Mouse (Mus musculus): ENCODE results near the gene Ubtd2. TPM values are rescaled to one million over a fixed set of nuclear protein-coding genes. Genes with fewer than 3 reads are reported as not detected.

Gene Ubtd2
- not detected in 2 replicates for polyA plus RNA-seq (2012; ENCODE audit: insufficient read depth, insufficient read length, low replicate concordance, missing spikeins)

DNA sequence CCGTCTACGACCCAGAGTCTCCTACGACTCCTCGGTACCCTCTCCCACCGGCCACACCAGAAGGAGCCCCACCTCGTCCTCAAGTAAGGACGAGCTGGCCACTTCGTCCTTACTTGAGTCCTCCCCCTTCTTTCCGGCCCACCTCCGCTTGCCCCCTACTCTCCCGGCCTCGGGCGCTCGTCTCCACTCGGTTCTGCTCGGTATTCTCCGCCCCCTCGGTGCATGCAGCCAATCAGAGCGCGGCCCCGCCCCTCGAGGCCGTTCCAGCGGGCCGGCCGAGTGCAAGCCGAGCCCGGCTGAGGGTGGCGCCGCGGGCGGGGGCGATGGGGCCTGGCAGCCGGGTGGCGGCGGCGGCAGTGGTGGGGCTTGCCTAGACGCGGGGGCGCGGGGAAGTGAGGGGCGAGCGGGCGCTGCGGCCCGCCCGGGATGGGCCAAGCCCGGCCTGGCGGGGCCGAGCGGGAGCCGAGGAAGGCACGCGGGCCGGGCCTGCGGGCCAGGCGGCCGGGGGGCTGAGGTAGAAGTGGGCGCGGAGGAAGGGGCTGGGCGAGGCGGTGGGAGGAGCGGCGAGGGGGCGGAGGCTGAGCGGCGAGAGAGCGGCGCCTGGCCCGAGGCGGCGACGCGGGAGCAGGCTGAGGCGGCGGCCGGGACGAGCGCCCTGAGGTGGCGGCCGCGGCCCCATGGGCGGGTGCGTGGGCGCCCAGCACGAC, at the start of gene Ubtd2:
Gene Ubtd2, plus strand, starts transcription at position 571 of the 707 bp plus-strand sequence.
- Histone ChIP-seq H3K27ac (ENCODE audit: insufficient read depth, low read depth, low read length) (no peak within 1 kb of the TSS), H3K4me1 (ENCODE audit: control insufficient read depth, insufficient read depth, low read length) (0 out of 2 replicates have a peak, but pooled peaks cover 3% of the 10 kb centered on the region), H3K4me3 (ENCODE audit: insufficient read depth, low read depth, low read length) (peak within 1 kb of the TSS; percentile 91)
- WGBS: under 1% methylated on average over 84 of the region's 86 CpGs
- TF ChIP-seq POLR2A (IDR thresholded peaks at IDR 0.05; ENCODE audit: insufficient read depth, low read depth, low read length) (peak; percentile 29; the same call in 1 of the 2 replicates), CTCF (IDR thresholded peaks at IDR 0.05; ENCODE audit: insufficient read depth, low read depth, low read length) (no peak)

DNA sequence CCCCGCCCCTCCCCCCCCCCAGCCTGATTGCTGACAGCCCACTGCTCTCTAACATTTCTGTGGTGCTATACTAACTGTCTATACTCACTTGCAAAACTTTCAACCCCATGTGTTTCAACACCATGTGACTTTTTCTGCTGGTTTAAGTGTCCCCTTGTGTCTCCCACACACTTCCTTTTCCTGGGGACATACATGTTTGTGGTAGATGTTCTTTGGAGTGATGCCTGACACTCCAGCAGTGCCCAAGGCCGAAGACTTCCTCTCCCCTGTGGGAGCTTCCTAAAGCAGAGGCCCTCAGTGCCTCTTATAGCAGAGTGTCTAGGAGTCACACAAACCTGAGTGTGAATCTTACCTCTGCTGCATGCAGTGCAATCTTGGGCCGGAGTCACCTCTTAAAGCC, 47.3 kb upstream of the Ubtd2 start:
- Histone ChIP-seq H3K4me1 (ENCODE audit: control insufficient read depth, insufficient read depth, low read length) (peaks cover 3% of the 10 kb centered on the region; the same call in 1 of the 2 replicates), H3K4me3 (ENCODE audit: insufficient read depth, low read depth, low read length) (no peak overlapping the region), H3K27ac (ENCODE audit: insufficient read depth, low read depth, low read length) (no peak overlapping the region)
- 80% methylated on average over 3 of the region's 3 CpGs for WGBS
- TF ChIP-seq CTCF (IDR thresholded peaks at IDR 0.05; ENCODE audit: insufficient read depth, low read depth, low read length): no peak
- TF ChIP-seq POLR2A (IDR thresholded peaks at IDR 0.05; ENCODE audit: insufficient read depth, low read depth, low read length): no peak

DNA sequence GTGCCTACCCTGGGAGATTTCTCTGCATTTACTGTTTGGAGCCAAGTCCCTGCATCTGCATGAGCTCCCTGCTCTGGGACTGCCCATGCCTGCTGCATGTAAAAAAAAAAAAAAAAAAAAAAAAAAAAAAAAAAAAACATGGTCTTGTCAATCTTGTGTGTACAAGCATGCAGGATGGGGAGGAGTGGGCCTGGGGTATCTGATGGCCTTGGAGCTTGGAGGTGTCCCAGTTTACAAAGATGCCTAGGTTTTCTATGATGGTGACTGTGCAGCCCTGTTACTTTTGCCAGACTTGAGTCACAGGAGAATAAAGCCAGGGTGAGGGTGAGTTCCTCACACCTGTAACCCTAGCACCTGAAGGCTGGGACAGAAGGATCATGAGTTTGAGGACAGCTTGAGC, 46.1 kb upstream of the Ubtd2 start:
- no peak overlapping the region for H3K27ac ChIP-seq (ENCODE audit: insufficient read depth, low read depth, low read length)
- H3K4me1 ChIP-seq (ENCODE audit: control insufficient read depth, insufficient read depth, low read length): peaks cover 3% of the 10 kb centered on the region; the same call in 1 of the 2 replicates
- no peak overlapping the region for H3K4me3 ChIP-seq (ENCODE audit: insufficient read depth, low read depth, low read length)
- TF ChIP-seq CTCF (IDR thresholded peaks at IDR 0.05; ENCODE audit: insufficient read depth, low read depth, low read length) (no peak), POLR2A (IDR thresholded peaks at IDR 0.05; ENCODE audit: insufficient read depth, low read depth, low read length) (no peak)

DNA sequence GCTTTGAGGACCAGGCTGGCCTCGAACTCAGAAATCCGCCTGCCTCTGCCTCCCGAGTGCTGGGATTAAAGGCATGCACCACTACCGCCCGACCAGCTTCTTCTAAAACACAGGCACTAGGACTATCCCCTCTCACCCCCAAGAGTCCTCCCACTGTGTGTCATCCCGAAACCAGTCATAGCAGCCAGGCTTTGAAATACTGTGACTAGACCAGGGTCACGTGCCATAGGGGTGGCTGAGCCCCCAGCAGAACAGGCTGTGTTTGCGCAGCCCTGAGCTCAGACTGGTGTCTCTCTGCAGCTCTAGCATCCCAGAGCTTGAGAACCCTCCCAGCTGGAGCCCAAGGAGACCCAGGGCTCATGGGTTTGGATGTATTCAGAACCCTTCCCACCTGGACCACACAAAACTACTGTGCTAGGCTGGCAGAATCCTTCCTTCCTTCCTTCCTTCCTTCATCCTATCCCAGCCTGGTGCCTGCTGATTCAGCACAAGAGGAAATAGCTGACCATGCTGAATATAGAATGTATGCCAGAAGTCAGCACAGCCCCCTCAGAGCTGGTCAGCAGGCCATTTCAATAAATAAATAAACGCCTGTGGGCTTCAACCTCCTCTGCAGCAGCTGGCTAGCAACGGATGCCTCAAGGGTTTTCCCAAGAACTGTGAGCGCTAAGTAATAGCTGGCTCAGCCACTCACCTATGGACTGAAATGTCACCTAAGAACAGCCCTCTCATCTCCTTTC, 45.2 kb upstream of the Ubtd2 start:
- Histone ChIP-seq H3K4me1 (ENCODE audit: control insufficient read depth, insufficient read depth, low read length) (peaks cover 3% of the 10 kb centered on the region; the same call in 1 of the 2 replicates), H3K4me3 (ENCODE audit: insufficient read depth, low read depth, low read length) (no peak overlapping the region), H3K27ac (ENCODE audit: insufficient read depth, low read depth, low read length) (no peak overlapping the region)
- TF ChIP-seq CTCF (IDR thresholded peaks at IDR 0.05; ENCODE audit: insufficient read depth, low read depth, low read length) (no peak), POLR2A (IDR thresholded peaks at IDR 0.05; ENCODE audit: insufficient read depth, low read depth, low read length) (no peak)
- 92% methylated on average over 11 of the region's 11 CpGs for WGBS

DNA sequence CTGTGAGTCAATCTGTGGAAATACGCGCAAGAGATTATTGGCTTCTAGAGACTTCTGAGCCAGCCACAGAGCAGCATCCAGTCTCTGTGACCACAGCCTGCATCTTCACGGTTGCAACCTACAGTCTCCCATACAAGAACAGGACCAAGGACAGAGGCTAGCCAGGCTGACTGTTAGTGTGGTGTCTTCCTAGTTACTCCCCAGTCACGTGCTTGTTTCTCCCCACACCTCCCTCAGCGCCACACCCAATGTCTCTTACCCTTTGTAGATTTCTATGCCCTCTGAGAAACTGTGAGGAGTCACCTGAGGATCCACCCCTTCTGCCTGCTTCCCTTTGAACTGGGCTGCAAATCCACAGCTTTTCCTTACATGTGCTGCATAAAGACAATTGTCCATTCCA, 35.2 kb upstream of the Ubtd2 start:
- TF ChIP-seq POLR2A (IDR thresholded peaks at IDR 0.05; ENCODE audit: insufficient read depth, low read depth, low read length) (no peak), CTCF (IDR thresholded peaks at IDR 0.05; ENCODE audit: insufficient read depth, low read depth, low read length) (no peak)
- WGBS: 90% methylated on average over 5 of the region's 5 CpGs
- Histone ChIP-seq H3K27ac (ENCODE audit: insufficient read depth, low read depth, low read length) (no peak overlapping the region), H3K4me1 (ENCODE audit: control insufficient read depth, insufficient read depth, low read length) (peaks cover 3% of the 10 kb centered on the region; the same call in 1 of the 2 replicates), H3K4me3 (ENCODE audit: insufficient read depth, low read depth, low read length) (no peak overlapping the region)

DNA sequence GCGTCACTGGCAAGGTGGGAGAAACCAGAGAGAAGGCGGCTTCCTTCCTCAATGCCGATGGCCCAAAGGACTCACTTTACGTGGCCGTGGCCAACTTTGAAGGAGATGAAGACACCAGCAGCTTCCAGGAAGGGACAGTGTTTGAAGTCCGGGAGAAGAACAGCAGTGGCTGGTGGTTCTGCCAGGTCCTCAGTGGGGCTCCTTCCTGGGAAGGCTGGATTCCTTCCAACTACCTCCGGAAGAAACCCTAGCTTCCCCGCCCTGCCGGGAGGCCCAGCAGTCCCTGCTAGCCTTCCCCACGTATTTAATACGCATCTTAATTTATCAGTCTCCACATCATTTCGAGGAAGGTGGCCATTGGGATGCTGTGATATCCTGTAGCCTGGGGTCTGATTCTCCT, 31.9 kb upstream of the Ubtd2 start:
- no peak overlapping the region for H3K4me3 ChIP-seq (ENCODE audit: insufficient read depth, low read depth, low read length)
- 64% methylated on average over 12 of the region's 12 CpGs for WGBS
- H3K27ac ChIP-seq (ENCODE audit: insufficient read depth, low read depth, low read length): no peak overlapping the region
- peaks cover 3% of the 10 kb centered on the region; the same call in 1 of the 2 replicates for H3K4me1 ChIP-seq (ENCODE audit: control insufficient read depth, insufficient read depth, low read length)
- TF ChIP-seq POLR2A (IDR thresholded peaks at IDR 0.05; ENCODE audit: insufficient read depth, low read depth, low read length) (no peak), CTCF (IDR thresholded peaks at IDR 0.05; ENCODE audit: insufficient read depth, low read depth, low read length) (no peak)

DNA sequence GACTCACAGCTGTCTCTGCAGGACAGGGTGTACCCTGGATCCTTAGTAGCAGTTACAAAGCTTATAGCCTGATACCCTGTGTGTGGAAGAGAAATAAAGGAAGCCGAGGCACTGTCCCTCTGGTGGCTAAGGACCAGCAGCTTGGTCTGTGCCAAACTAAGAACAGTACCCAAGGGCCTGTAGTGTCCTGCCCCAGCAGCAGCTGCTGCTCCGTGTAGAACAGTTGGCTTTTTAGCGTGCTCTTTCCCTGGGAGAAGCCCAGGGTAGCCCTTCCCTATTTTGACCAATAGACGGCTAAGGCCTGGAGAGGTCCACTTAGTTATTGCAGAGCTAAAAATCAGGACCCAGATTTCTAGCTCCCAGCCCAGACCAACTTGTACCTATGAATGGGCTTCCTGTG, 30.6 kb upstream of the Ubtd2 start:
- 84% methylated on average over 4 of the region's 4 CpGs for WGBS
- no peak overlapping the region for H3K4me3 ChIP-seq (ENCODE audit: insufficient read depth, low read depth, low read length)
- no peak overlapping the region for H3K27ac ChIP-seq (ENCODE audit: insufficient read depth, low read depth, low read length)
- TF ChIP-seq CTCF (IDR thresholded peaks at IDR 0.05; ENCODE audit: insufficient read depth, low read depth, low read length) (no peak), POLR2A (IDR thresholded peaks at IDR 0.05; ENCODE audit: insufficient read depth, low read depth, low read length) (no peak)
- peaks cover 3% of the 10 kb centered on the region; the same call in 1 of the 2 replicates for H3K4me1 ChIP-seq (ENCODE audit: control insufficient read depth, insufficient read depth, low read length)

DNA sequence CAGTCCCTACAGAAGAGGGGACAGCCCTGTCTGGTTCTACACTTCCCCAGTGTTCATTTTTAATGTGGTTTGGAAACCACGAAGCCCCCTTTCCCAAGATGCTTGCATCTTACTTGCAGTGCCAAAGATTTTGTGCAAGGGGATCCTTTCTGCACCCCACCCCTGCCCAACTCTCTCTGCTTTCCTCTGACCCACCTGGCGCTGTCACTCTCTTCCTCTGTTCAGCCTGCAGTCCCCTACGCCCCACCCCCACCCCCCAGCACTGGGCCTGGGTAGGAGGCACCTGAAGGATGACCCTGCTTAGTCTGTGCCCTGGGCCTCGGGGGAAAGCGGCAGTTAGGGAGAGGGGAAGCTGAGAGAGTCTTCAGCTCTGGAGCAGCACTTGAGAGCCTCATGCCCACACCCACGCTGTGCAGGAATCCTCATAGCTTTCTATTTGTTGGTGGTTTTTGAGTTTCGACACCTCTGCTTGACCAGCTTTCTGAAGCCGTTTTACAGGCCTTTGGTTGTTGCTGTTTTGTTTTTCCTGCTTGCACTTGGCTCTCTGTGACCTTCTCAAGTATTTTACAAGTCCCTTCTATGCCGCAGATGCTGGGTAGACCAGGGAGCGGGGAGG, 30.0 kb upstream of the Ubtd2 start:
- TF ChIP-seq POLR2A (IDR thresholded peaks at IDR 0.05; ENCODE audit: insufficient read depth, low read depth, low read length) (no peak), CTCF (IDR thresholded peaks at IDR 0.05; ENCODE audit: insufficient read depth, low read depth, low read length) (no peak)
- Histone ChIP-seq H3K4me1 (ENCODE audit: control insufficient read depth, insufficient read depth, low read length) (peaks cover 3% of the 10 kb centered on the region; the same call in 1 of the 2 replicates), H3K4me3 (ENCODE audit: insufficient read depth, low read depth, low read length) (no peak overlapping the region), H3K27ac (ENCODE audit: insufficient read depth, low read depth, low read length) (no peak overlapping the region)
- 90% methylated on average over 10 of the region's 10 CpGs for WGBS
